In the genomic region with DNA sequence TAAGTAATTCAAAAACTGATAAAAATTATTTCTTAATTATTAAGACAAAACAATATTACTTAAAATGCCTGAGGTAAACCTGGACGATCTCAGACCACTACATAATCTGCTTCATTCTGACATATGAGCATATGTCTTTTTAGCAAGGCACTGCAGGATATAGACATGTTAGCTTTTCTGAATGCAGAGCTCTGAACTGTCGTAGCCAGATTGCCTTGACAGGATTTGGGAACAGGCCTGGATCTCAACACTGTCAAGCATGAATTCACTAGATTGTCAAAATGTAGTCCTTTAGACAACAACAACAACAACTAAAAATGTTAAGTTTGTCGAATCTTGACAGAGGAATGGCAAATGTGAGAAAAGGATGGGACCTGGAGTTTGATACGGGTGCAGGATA, we compare ENCODE assay signal across 24 mouse cellular contexts.
A peak's percentile ranks its signal among the peaks of the same experiment; 100 is the strongest.
DNase-seq lines count a peak whose midpoint lies in the region; ATAC-seq and TF ChIP-seq lines count a peak whose summit lies in the region.
"Had no signal": no experiment of that assay in that cellular context is flagged by ENCODE, and none has a peak within 500 bp of the region (broad histone marks: within the 10 kb centered on the region; RNA-seq: fewer than 3 reads in every experiment).

No protein-coding gene starts in this region.

- peak; percentile 28 for DNase-seq in forebrain, embryonic 14.5 days (ENCODE audit: low spot score)
- DNase-seq in forebrain, embryonic 10.5 days (ENCODE audit: extremely low spot score, low spot score): no peak
- peak; percentile 47 for DNase-seq in brain, embryonic 14.5 days (ENCODE audit: low read depth)
- DNase-seq: adrenal gland, adult 8-10 months; adrenal gland, postnatal 14 days; adrenal gland, postnatal 36 days; B cell, adult 2 months; cerebellum, adult 11 months; cerebellum, adult 18-20 months; cerebellum, adult 8-10 months; cerebellum, adult 9-11 months; cerebellum, postnatal 14 days; cerebellum, postnatal 36 days; embryo, embryonic 11 days had no signal

- no peaks in the 10 kb centered on the region for H3K9me3 ChIP-seq in forebrain, embryonic 14.5 days (replicated peaks; ENCODE audit: control insufficient read depth, low read length)
- H3K9me3 ChIP-seq in forebrain, embryonic 10.5 days: no peaks in the 10 kb centered on the region
- no peaks in the 10 kb centered on the region for H3K9me3 ChIP-seq in forebrain, embryonic 16.5 days (ENCODE audit: control insufficient read depth, low read length)
- H3K9me3 ChIP-seq in forebrain, embryonic 12.5 days: no peaks in the 10 kb centered on the region
- H3K9me3 ChIP-seq: embryonic facial prominence, embryonic 13.5 days; embryonic facial prominence, embryonic 15.5 days; G1E had no signal

- no peak overlapping the region for H3K9ac ChIP-seq in forebrain, embryonic 14.5 days (ENCODE audit: low read length)
- no peak overlapping the region for H3K9ac ChIP-seq in forebrain, embryonic 16.5 days (replicated peaks; ENCODE audit: low read depth, low read length)
- no peak overlapping the region for H3K9ac ChIP-seq in forebrain, embryonic 12.5 days
- H3K9ac ChIP-seq: embryonic facial prominence, embryonic 13.5 days; embryonic facial prominence, embryonic 15.5 days had no signal

- H3K4me3 ChIP-seq in forebrain, embryonic 14.5 days (ENCODE audit: low read depth, low read length): no peak overlapping the region
- H3K4me3 ChIP-seq in forebrain, embryonic 10.5 days: no peak overlapping the region
- no peak overlapping the region for H3K4me3 ChIP-seq in forebrain, embryonic 16.5 days (replicated peaks; ENCODE audit: low read length)
- no peak overlapping the region for H3K4me3 ChIP-seq in forebrain, embryonic 12.5 days (replicated peaks)
- H3K4me3 ChIP-seq: embryonic facial prominence, embryonic 13.5 days; embryonic facial prominence, embryonic 15.5 days; erythroblast, embryonic 14.5 days had no signal

- no peaks in the 10 kb centered on the region for H3K4me1 ChIP-seq in forebrain, embryonic 14.5 days (ENCODE audit: control insufficient read depth, insufficient read depth, low read length)
- no peaks in the 10 kb centered on the region for H3K4me1 ChIP-seq in forebrain, embryonic 10.5 days
- H3K4me1 ChIP-seq in forebrain, embryonic 16.5 days (replicated peaks; ENCODE audit: control insufficient read depth, insufficient read depth, low read length): no peaks in the 10 kb centered on the region
- H3K4me1 ChIP-seq in forebrain, embryonic 12.5 days: no peaks in the 10 kb centered on the region
- H3K4me1 ChIP-seq: embryonic facial prominence, embryonic 13.5 days; embryonic facial prominence, embryonic 15.5 days had no signal

- no peak for TF ChIP-seq CTCF in brain, embryonic 14.5 days (IDR thresholded peaks at IDR 0.05; ENCODE audit: borderline replicate concordance, extremely low read depth, insufficient read depth, insufficient read length)

- WGBS in forebrain, embryonic 14.5 days: 79% methylated on average over 4 of the region's 4 CpGs
- WGBS in forebrain, embryonic 10.5 days: 92% methylated on average over 4 of the region's 4 CpGs
- WGBS in forebrain, embryonic 16.5 days: 55% methylated on average over 4 of the region's 4 CpGs
- WGBS in forebrain, embryonic 12.5 days: 84% methylated on average over 4 of the region's 4 CpGs

- H3K27ac ChIP-seq in forebrain, embryonic 14.5 days (ENCODE audit: low read depth, low read length): no peak overlapping the region
- no peak overlapping the region for H3K27ac ChIP-seq in forebrain, embryonic 10.5 days
- H3K27ac ChIP-seq in forebrain, embryonic 16.5 days (ENCODE audit: low read length): no peak overlapping the region
- H3K27ac ChIP-seq in forebrain, embryonic 12.5 days: no peak overlapping the region
- H3K27ac ChIP-seq: embryonic facial prominence, embryonic 13.5 days; embryonic facial prominence, embryonic 15.5 days had no signal

- TF ChIP-seq POLR2A in brain, embryonic 14.5 days (IDR thresholded peaks at IDR 0.05; ENCODE audit: borderline replicate concordance, extremely low read depth, insufficient read depth, insufficient read length, poor library complexity, severe bottlenecking): no peak

- no peak for ATAC-seq in forebrain, embryonic 14.5 days
- ATAC-seq in forebrain, embryonic 16.5 days: peak; percentile 62; the same call in 1 of the 2 replicates
- no peak for ATAC-seq in forebrain, embryonic 12.5 days (ENCODE audit: low FRiP score)
- ATAC-seq: activated CD4-positive, CD25-positive, alpha-beta regulatory T cell, adult 4 months; CD4-positive, CD25-positive, alpha-beta regulatory T cell, adult 4 months; Patski had no signal

- no peaks in the 10 kb centered on the region for H3K36me3 ChIP-seq in forebrain, embryonic 14.5 days (ENCODE audit: control insufficient read depth, insufficient read depth, low read length)
- no peaks in the 10 kb centered on the region for H3K36me3 ChIP-seq in forebrain, embryonic 10.5 days (replicated peaks)
- H3K36me3 ChIP-seq in forebrain, embryonic 16.5 days (ENCODE audit: control insufficient read depth, insufficient read depth): no peaks in the 10 kb centered on the region
- H3K36me3 ChIP-seq in forebrain, embryonic 12.5 days (replicated peaks): no peaks in the 10 kb centered on the region
- H3K36me3 ChIP-seq: embryonic facial prominence, embryonic 13.5 days; embryonic facial prominence, embryonic 15.5 days; G1E had no signal

- no peaks in the 10 kb centered on the region for H3K27me3 ChIP-seq in forebrain, embryonic 14.5 days (replicated peaks; ENCODE audit: control insufficient read depth, insufficient read depth, low read length)
- no peaks in the 10 kb centered on the region for H3K27me3 ChIP-seq in forebrain, embryonic 10.5 days (ENCODE audit: poor library complexity, severe bottlenecking)
- H3K27me3 ChIP-seq in forebrain, embryonic 16.5 days (replicated peaks; ENCODE audit: control insufficient read depth, insufficient read depth, low read length): no peaks in the 10 kb centered on the region
- no peaks in the 10 kb centered on the region for H3K27me3 ChIP-seq in forebrain, embryonic 12.5 days
- H3K27me3 ChIP-seq: CH12.LX; embryonic facial prominence, embryonic 13.5 days; embryonic facial prominence, embryonic 15.5 days; Patski had no signal

- no peak overlapping the region for H3K4me2 ChIP-seq in forebrain, embryonic 14.5 days (ENCODE audit: low read length)
- no peak overlapping the region for H3K4me2 ChIP-seq in forebrain, embryonic 16.5 days (ENCODE audit: low read length)
- H3K4me2 ChIP-seq in forebrain, embryonic 12.5 days: no peak overlapping the region
- H3K4me2 ChIP-seq: embryonic facial prominence, embryonic 13.5 days; embryonic facial prominence, embryonic 15.5 days had no signal
